Mouse (Mus musculus): ENCODE measurements at regions not wholly inside any gene's neighbourhood (a gene's known extent, or its start where the extent isn't known, plus 50 kb on each side); places are given as distances from the start of the nearest gene placed in this dataset.

- H3K27ac ChIP-seq (ENCODE audit: low read depth): no peak overlapping the region
- H3K4me3 ChIP-seq (ENCODE audit: low read depth, low read length): no peak overlapping the region
- WGBS: 95% methylated on average over 3 of the region's 3 CpGs
- no peaks in the 10 kb centered on the region for H3K27me3 ChIP-seq (replicated peaks; ENCODE audit: control insufficient read depth, insufficient read depth, low read length)
- peaks cover 5% of the 10 kb centered on the region for H3K4me1 ChIP-seq (replicated peaks; ENCODE audit: control insufficient read depth, insufficient read depth, low read length)
- no peak overlapping the region for H3K4me2 ChIP-seq (ENCODE audit: low read length)
- DNase-seq (ENCODE audit: low spot score): peak; percentile 13
- no peaks in the 10 kb centered on the region for H3K9me3 ChIP-seq (ENCODE audit: control insufficient read depth, low read length)
- no peak overlapping the region for H3K9ac ChIP-seq (ENCODE audit: low read length)
- no peaks in the 10 kb centered on the region for H3K36me3 ChIP-seq (ENCODE audit: control insufficient read depth, insufficient read depth, low read length)
- ATAC-seq (replicated peaks; ENCODE audit: low FRiP score, low TSS enrichment, low read depth): no peak
Measured at GRCm38 (mm10) chr4:89466766-89467165, 155.9 kb upstream of the Cdkn2b start.

GRCm38 (mm10) chr4:89463121-89463520, 152.3 kb upstream of the Cdkn2b start:
- Histone ChIP-seq H3K27ac (ENCODE audit: low read depth) (no peak overlapping the region), H3K36me3 (ENCODE audit: control insufficient read depth, insufficient read depth, low read length) (no peaks in the 10 kb centered on the region), H3K9me3 (ENCODE audit: control insufficient read depth, low read length) (no peaks in the 10 kb centered on the region), H3K4me1 (replicated peaks; ENCODE audit: control insufficient read depth, insufficient read depth, low read length) (no peaks in the 10 kb centered on the region), H3K27me3 (replicated peaks; ENCODE audit: control insufficient read depth, insufficient read depth, low read length) (no peaks in the 10 kb centered on the region), H3K4me2 (ENCODE audit: low read length) (no peak overlapping the region), H3K4me3 (ENCODE audit: low read depth, low read length) (no peak overlapping the region), H3K9ac (ENCODE audit: low read length) (no peak overlapping the region)
- no peak for DNase-seq (ENCODE audit: low spot score)
- ATAC-seq (replicated peaks; ENCODE audit: low FRiP score, low TSS enrichment, low read depth): no peak
- 87% methylated on average over 4 of the region's 4 CpGs for WGBS

GRCm38 (mm10) chr4:89460170-89460762, 149.4 kb upstream of the Cdkn2b start:
- Histone ChIP-seq H3K27me3 (replicated peaks; ENCODE audit: control insufficient read depth, insufficient read depth, low read length) (no peaks in the 10 kb centered on the region), H3K36me3 (ENCODE audit: control insufficient read depth, insufficient read depth, low read length) (no peaks in the 10 kb centered on the region), H3K4me3 (ENCODE audit: low read depth, low read length) (no peak overlapping the region), H3K27ac (ENCODE audit: low read depth) (no peak overlapping the region), H3K9me3 (ENCODE audit: control insufficient read depth, low read length) (no peaks in the 10 kb centered on the region), H3K9ac (ENCODE audit: low read length) (no peak overlapping the region), H3K4me2 (ENCODE audit: low read length) (no peak overlapping the region), H3K4me1 (replicated peaks; ENCODE audit: control insufficient read depth, insufficient read depth, low read length) (no peaks in the 10 kb centered on the region)
- no peak for ATAC-seq (replicated peaks; ENCODE audit: low FRiP score, low TSS enrichment, low read depth)
- no peak for DNase-seq (ENCODE audit: low spot score)
- 58% methylated on average over 7 of the region's 7 CpGs for WGBS

GRCm38 (mm10) chr4:89459346-89459666, 148.5 kb upstream of the Cdkn2b start:
- no peak for DNase-seq (ENCODE audit: low spot score)
- Histone ChIP-seq H3K4me1 (replicated peaks; ENCODE audit: control insufficient read depth, insufficient read depth, low read length) (no peaks in the 10 kb centered on the region), H3K9me3 (ENCODE audit: control insufficient read depth, low read length) (no peaks in the 10 kb centered on the region), H3K4me2 (ENCODE audit: low read length) (no peak overlapping the region), H3K27me3 (replicated peaks; ENCODE audit: control insufficient read depth, insufficient read depth, low read length) (no peaks in the 10 kb centered on the region), H3K27ac (ENCODE audit: low read depth) (no peak overlapping the region), H3K4me3 (ENCODE audit: low read depth, low read length) (no peak overlapping the region), H3K36me3 (ENCODE audit: control insufficient read depth, insufficient read depth, low read length) (no peaks in the 10 kb centered on the region), H3K9ac (ENCODE audit: low read length) (no peak overlapping the region)
- ATAC-seq (replicated peaks; ENCODE audit: low FRiP score, low TSS enrichment, low read depth): no peak
- WGBS: 75% methylated on average over 1 of the region's 1 CpGs

- H3K9me3 ChIP-seq (ENCODE audit: control insufficient read depth, low read length): no peaks in the 10 kb centered on the region
- no peak overlapping the region for H3K4me3 ChIP-seq (ENCODE audit: low read depth, low read length)
- H3K27ac ChIP-seq (ENCODE audit: low read depth): no peak overlapping the region
- WGBS: 48% methylated on average over 2 of the region's 2 CpGs
- no peaks in the 10 kb centered on the region for H3K4me1 ChIP-seq (replicated peaks; ENCODE audit: control insufficient read depth, insufficient read depth, low read length)
- H3K27me3 ChIP-seq (replicated peaks; ENCODE audit: control insufficient read depth, insufficient read depth, low read length): no peaks in the 10 kb centered on the region
- ATAC-seq (replicated peaks; ENCODE audit: low FRiP score, low TSS enrichment, low read depth) (no peak), DNase-seq (ENCODE audit: low spot score) (no peak)
- no peak overlapping the region for H3K4me2 ChIP-seq (ENCODE audit: low read length)
- H3K9ac ChIP-seq (ENCODE audit: low read length): no peak overlapping the region
- no peaks in the 10 kb centered on the region for H3K36me3 ChIP-seq (ENCODE audit: control insufficient read depth, insufficient read depth, low read length)
Measured at GRCm38 (mm10) chr4:89458628-89459345, 147.9 kb upstream of the Cdkn2b start.

- H3K4me3 ChIP-seq (ENCODE audit: low read depth, low read length): no peak overlapping the region
- DNase-seq (ENCODE audit: low spot score): no peak
- no peaks in the 10 kb centered on the region for H3K27me3 ChIP-seq (replicated peaks; ENCODE audit: control insufficient read depth, insufficient read depth, low read length)
- no peak for ATAC-seq (replicated peaks; ENCODE audit: low FRiP score, low TSS enrichment, low read depth)
- H3K27ac ChIP-seq (ENCODE audit: low read depth): no peak overlapping the region
- no peaks in the 10 kb centered on the region for H3K36me3 ChIP-seq (ENCODE audit: control insufficient read depth, insufficient read depth, low read length)
- H3K4me1 ChIP-seq (replicated peaks; ENCODE audit: control insufficient read depth, insufficient read depth, low read length): no peaks in the 10 kb centered on the region
- WGBS: 89% methylated on average over 2 of the region's 2 CpGs
- H3K9me3 ChIP-seq (ENCODE audit: control insufficient read depth, low read length): no peaks in the 10 kb centered on the region
- H3K4me2 ChIP-seq (ENCODE audit: low read length): no peak overlapping the region
- no peak overlapping the region for H3K9ac ChIP-seq (ENCODE audit: low read length)
Measured at GRCm38 (mm10) chr4:89457861-89458260, 147.0 kb upstream of the Cdkn2b start.

GRCm38 (mm10) chr4:89454926-89455325, 144.1 kb upstream of the Cdkn2b start:
- Histone ChIP-seq H3K36me3 (ENCODE audit: control insufficient read depth, insufficient read depth, low read length) (no peaks in the 10 kb centered on the region), H3K27me3 (replicated peaks; ENCODE audit: control insufficient read depth, insufficient read depth, low read length) (no peaks in the 10 kb centered on the region), H3K4me2 (ENCODE audit: low read length) (no peak overlapping the region), H3K4me3 (ENCODE audit: low read depth, low read length) (no peak overlapping the region), H3K27ac (ENCODE audit: low read depth) (no peak overlapping the region), H3K9me3 (ENCODE audit: control insufficient read depth, low read length) (no peaks in the 10 kb centered on the region), H3K9ac (ENCODE audit: low read length) (no peak overlapping the region), H3K4me1 (replicated peaks; ENCODE audit: control insufficient read depth, insufficient read depth, low read length) (no peaks in the 10 kb centered on the region)
- no peak for ATAC-seq (replicated peaks; ENCODE audit: low FRiP score, low TSS enrichment, low read depth)
- WGBS: 91% methylated on average over 5 of the region's 5 CpGs
- no peak for DNase-seq (ENCODE audit: low spot score)

- no peak overlapping the region for H3K4me2 ChIP-seq (ENCODE audit: low read length)
- no peaks in the 10 kb centered on the region for H3K4me1 ChIP-seq (replicated peaks; ENCODE audit: control insufficient read depth, insufficient read depth, low read length)
- H3K27ac ChIP-seq (ENCODE audit: low read depth): no peak overlapping the region
- no peak for ATAC-seq (replicated peaks; ENCODE audit: low FRiP score, low TSS enrichment, low read depth)
- H3K4me3 ChIP-seq (ENCODE audit: low read depth, low read length): no peak overlapping the region
- no peak for DNase-seq (ENCODE audit: low spot score)
- H3K9ac ChIP-seq (ENCODE audit: low read length): no peak overlapping the region
- H3K36me3 ChIP-seq (ENCODE audit: control insufficient read depth, insufficient read depth, low read length): no peaks in the 10 kb centered on the region
- no peaks in the 10 kb centered on the region for H3K9me3 ChIP-seq (ENCODE audit: control insufficient read depth, low read length)
- no peaks in the 10 kb centered on the region for H3K27me3 ChIP-seq (replicated peaks; ENCODE audit: control insufficient read depth, insufficient read depth, low read length)
Measured at GRCm38 (mm10) chr4:89453051-89453450, 142.2 kb upstream of the Cdkn2b start.

GRCm38 (mm10) chr4:89451741-89452140, 140.9 kb upstream of the Cdkn2b start:
- Histone ChIP-seq H3K9me3 (ENCODE audit: control insufficient read depth, low read length) (no peaks in the 10 kb centered on the region), H3K4me3 (ENCODE audit: low read depth, low read length) (no peak overlapping the region), H3K4me2 (ENCODE audit: low read length) (no peak overlapping the region), H3K36me3 (ENCODE audit: control insufficient read depth, insufficient read depth, low read length) (no peaks in the 10 kb centered on the region), H3K4me1 (replicated peaks; ENCODE audit: control insufficient read depth, insufficient read depth, low read length) (no peaks in the 10 kb centered on the region), H3K9ac (ENCODE audit: low read length) (no peak overlapping the region), H3K27ac (ENCODE audit: low read depth) (no peak overlapping the region), H3K27me3 (replicated peaks; ENCODE audit: control insufficient read depth, insufficient read depth, low read length) (0 out of 2 replicates have a peak, but pooled peaks cover 3% of the 10 kb centered on the region)
- DNase-seq (ENCODE audit: low spot score): peak; percentile 47
- WGBS: 32% methylated on average over 2 of the region's 2 CpGs
- peak; percentile 86 for ATAC-seq (replicated peaks; ENCODE audit: low FRiP score, low TSS enrichment, low read depth)

Data from intestine, embryonic 14.5 days (tissue).